Mouse (Mus musculus) midbrain, embryonic 10.5 days (tissue): Measurements from ENCODE around the gene Cysrt1. TPM values are rescaled to one million over a fixed set of nuclear protein-coding genes. Genes with fewer than 3 reads are reported as not detected.

ENCODE experiments used
- DNase-seq: peaks from one replicate; pipeline ENCODE4 v3.0.0-alpha.2; 2017; ENCODE audit warnings: low spot score
- H3K27ac ChIP-seq: fragments of 300-500 bp; sonication (generic); replicated peaks from 2 replicates; pipeline ENCODE4 v1.5.1; 2016; ENCODE audit warnings: mild to moderate bottlenecking
- H3K27me3 ChIP-seq: fragments of 300-500 bp; sonication (generic); 2 replicates; pipeline ENCODE4 v1.6.1; 2016; ENCODE audit warnings: low read depth, mild to moderate bottlenecking; ENCODE audit not compliant: poor library complexity, severe bottlenecking
- H3K36me3 ChIP-seq: fragments of 300-500 bp; sonication (generic); 2 replicates; pipeline ENCODE4 v1.6.1; 2016; ENCODE audit warnings: mild to moderate bottlenecking, moderate library complexity
- H3K4me1 ChIP-seq: fragments of 300-500 bp; sonication (generic); 2 replicates; pipeline ENCODE4 v1.6.1; 2016
- H3K4me3 ChIP-seq: fragments of 300-500 bp; sonication (generic); 2 replicates; pipeline ENCODE4 v1.5.1; 2016; ENCODE audit warnings: mild to moderate bottlenecking, moderate library complexity
- H3K9me3 ChIP-seq: fragments of 300-500 bp; sonication (generic); replicated peaks from 2 replicates; pipeline ENCODE4 v1.6.1; 2016; ENCODE audit warnings: mild to moderate bottlenecking
- WGBS: fragments of 180-500 bp; shearing (Covaris S2); methylation state at CpG from one replicate; pipeline ENCODE4 v1.1.7; 2016; 5-methylcytosine and 5-hydroxymethylcytosine counted together
- polyA plus RNA-seq: library from polyadenylated mRNA; unstranded; fragments of >200 nt; fragmentation: Nextera tagmentation; extraction: Ambion mirVana; gene quantifications from 2 replicates; pipeline ENCODE4 v1.2.1, GENCODE M21; 2016

Cysrt1 gene
- polyA plus RNA-seq, 1 experiment from 2014 or later: 0.22 TPM

- 72% methylated on average over 6 of the region's 6 CpGs for WGBS
- Histone ChIP-seq H3K36me3 (no peaks in the 10 kb centered on the region), H3K4me3 (peak overlapping the region; percentile 41), H3K4me1 (peaks cover 20% of the 10 kb centered on the region), H3K9me3 (no peaks in the 10 kb centered on the region), H3K27me3 (0 out of 2 replicates have a peak, but pooled peaks cover 16% of the 10 kb centered on the region), H3K27ac (peak overlapping the region; percentile 77)
- no peak for DNase-seq
Measured at GRCm38 (mm10) chr2:25228995-25229530, 13.2 kb downstream of the Cysrt1 start.

- H3K36me3 ChIP-seq: peaks cover 5% of the 10 kb centered on the region; the same call in 1 of the 2 replicates
- peak overlapping the region; percentile 41 for H3K4me3 ChIP-seq
- peak; percentile 83 for DNase-seq
- peaks cover 25% of the 10 kb centered on the region for H3K4me1 ChIP-seq
- H3K9me3 ChIP-seq: no peaks in the 10 kb centered on the region
- H3K27me3 ChIP-seq: 0 out of 2 replicates have a peak, but pooled peaks cover 16% of the 10 kb centered on the region
- WGBS: under 1% methylated on average over 7 of the region's 7 CpGs
- H3K27ac ChIP-seq: peak overlapping the region; percentile 77
Measured at GRCm38 (mm10) chr2:25228431-25228889, 13.8 kb downstream of the Cysrt1 start.

GRCm38 (mm10) chr2:25227406-25227805 is 14.8 kb downstream of the Cysrt1 start:
- H3K4me1 ChIP-seq: peaks cover 31% of the 10 kb centered on the region
- no peak for DNase-seq
- peaks cover 13% of the 10 kb centered on the region for H3K36me3 ChIP-seq
- 0 out of 2 replicates have a peak, but pooled peaks cover 16% of the 10 kb centered on the region for H3K27me3 ChIP-seq
- 98% methylated on average over 4 of the region's 4 CpGs for WGBS
- no peak overlapping the region for H3K27ac ChIP-seq
- H3K9me3 ChIP-seq: no peaks in the 10 kb centered on the region
- no peak overlapping the region for H3K4me3 ChIP-seq

- H3K36me3 ChIP-seq: peaks cover 18% of the 10 kb centered on the region
- 0 out of 2 replicates have a peak, but pooled peaks cover 16% of the 10 kb centered on the region for H3K27me3 ChIP-seq
- H3K4me1 ChIP-seq: peaks cover 33% of the 10 kb centered on the region
- H3K9me3 ChIP-seq: no peaks in the 10 kb centered on the region
- H3K27ac ChIP-seq: 0 out of 2 replicates have a peak overlapping the region, but pooled peaks have one; percentile 25
- no peak for DNase-seq
- WGBS: 86% methylated on average over 5 of the region's 5 CpGs
- no peak overlapping the region for H3K4me3 ChIP-seq
Measured at GRCm38 (mm10) chr2:25226864-25227263, 15.4 kb downstream of the Cysrt1 start.

- H3K4me3 ChIP-seq: peak overlapping the region; percentile 89
- H3K36me3 ChIP-seq: peaks cover 27% of the 10 kb centered on the region
- DNase-seq: no peak
- 78% methylated on average over 8 of the region's 8 CpGs for WGBS
- 0 out of 2 replicates have a peak, but pooled peaks cover 7% of the 10 kb centered on the region for H3K27me3 ChIP-seq
- H3K9me3 ChIP-seq: no peaks in the 10 kb centered on the region
- peaks cover 37% of the 10 kb centered on the region for H3K4me1 ChIP-seq
- peak overlapping the region; percentile 96 for H3K27ac ChIP-seq
Measured at GRCm38 (mm10) chr2:25225811-25226379, 16.4 kb downstream of the Cysrt1 start.

GRCm38 (mm10) chr2:25224766-25225752 is 17.2 kb downstream of the Cysrt1 start:
- peaks cover 37% of the 10 kb centered on the region for H3K4me1 ChIP-seq
- no peaks in the 10 kb centered on the region for H3K9me3 ChIP-seq
- peak; percentile 98 for DNase-seq
- H3K27ac ChIP-seq: peak overlapping the region; percentile 96
- 2% methylated on average over 41 of the region's 41 CpGs for WGBS
- peak overlapping the region; percentile 89 for H3K4me3 ChIP-seq
- H3K36me3 ChIP-seq: peaks cover 27% of the 10 kb centered on the region
- H3K27me3 ChIP-seq: no peaks in the 10 kb centered on the region

- H3K9me3 ChIP-seq: no peaks in the 10 kb centered on the region
- DNase-seq: no peak
- WGBS: 0% methylated on average over 17 of the region's 17 CpGs
- peak within 1 kb of the TSS; percentile 96 for H3K27ac ChIP-seq
- peaks cover 37% of the 10 kb centered on the region for H3K4me1 ChIP-seq
- peaks cover 27% of the 10 kb centered on the region for H3K36me3 ChIP-seq
- H3K4me3 ChIP-seq: peak within 1 kb of the TSS; percentile 89
- H3K27me3 ChIP-seq: no peaks in the 10 kb centered on the region
Measured at GRCm38 (mm10) chr2:25224492-25224765, 17.8 kb downstream of the Cysrt1 start, which contains the start of gene Tubb4b. Gene Tubb4b, minus strand, starts transcription at chr2:25224702.

- H3K27me3 ChIP-seq: no peaks in the 10 kb centered on the region
- peak overlapping the region; percentile 89 for H3K4me3 ChIP-seq
- peak overlapping the region; percentile 96 for H3K27ac ChIP-seq
- H3K4me1 ChIP-seq: peaks cover 34% of the 10 kb centered on the region
- no peak for DNase-seq
- H3K9me3 ChIP-seq: no peaks in the 10 kb centered on the region
- 3% methylated on average over 53 of the region's 53 CpGs for WGBS
- H3K36me3 ChIP-seq: peaks cover 27% of the 10 kb centered on the region
Measured at GRCm38 (mm10) chr2:25223681-25224491, 18.4 kb downstream of the Cysrt1 start.

GRCm38 (mm10) chr2:25221331-25221772 is 20.9 kb downstream of the Cysrt1 start:
- H3K27ac ChIP-seq: no peak overlapping the region
- WGBS: 72% methylated on average over 5 of the region's 5 CpGs
- DNase-seq: no peak

GRCm38 (mm10) chr2:25218445-25218844 is 23.8 kb downstream of the Cysrt1 start, which contains the start of gene Fam166a:
Gene Fam166a, plus strand, starts transcription at chr2:25218745.
- Histone ChIP-seq H3K4me3 (no peak within 1 kb of the TSS), H3K36me3 (peaks cover 22% of the 10 kb centered on the region), H3K27me3 (0 out of 2 replicates have a peak, but pooled peaks cover 9% of the 10 kb centered on the region), H3K9me3 (no peaks in the 10 kb centered on the region), H3K27ac (no peak within 1 kb of the TSS), H3K4me1 (peaks cover 19% of the 10 kb centered on the region)
- DNase-seq: no peak

More at GRCm38 (mm10) chr2:25221331-25221772, 20.9 kb downstream of the Cysrt1 start:
- Histone ChIP-seq H3K9me3 (no peaks in the 10 kb centered on the region), H3K36me3 (peaks cover 27% of the 10 kb centered on the region), H3K4me1 (peaks cover 33% of the 10 kb centered on the region), H3K27me3 (no peaks in the 10 kb centered on the region), H3K4me3 (no peak overlapping the region)

GRCm38 (mm10) chr2:25217666-25218065 is 24.6 kb downstream of the Cysrt1 start:
- WGBS: 74% methylated on average over 2 of the region's 2 CpGs
- peaks cover 13% of the 10 kb centered on the region for H3K4me1 ChIP-seq
- peaks cover 16% of the 10 kb centered on the region for H3K27me3 ChIP-seq
- no peak for DNase-seq
- no peak overlapping the region for H3K27ac ChIP-seq
- no peak overlapping the region for H3K4me3 ChIP-seq
- H3K9me3 ChIP-seq: no peaks in the 10 kb centered on the region
- peaks cover 14% of the 10 kb centered on the region for H3K36me3 ChIP-seq

GRCm38 (mm10) chr2:25214444-25214843 is 27.8 kb downstream of the Cysrt1 start, which contains the start of gene Stpg3:
Gene Stpg3, minus strand, starts transcription at chr2:25214637.
- no peak for DNase-seq

More at GRCm38 (mm10) chr2:25214444-25214843, 27.8 kb downstream of the Cysrt1 start, which contains the start of gene Stpg3:
- H3K4me1 ChIP-seq: peaks cover 28% of the 10 kb centered on the region
- H3K36me3 ChIP-seq: peaks cover 6% of the 10 kb centered on the region
- no peaks in the 10 kb centered on the region for H3K9me3 ChIP-seq
- H3K4me3 ChIP-seq: no peak within 1 kb of the TSS
- H3K27ac ChIP-seq: no peak within 1 kb of the TSS
- WGBS: 78% methylated on average over 3 of the region's 3 CpGs
- peaks cover 22% of the 10 kb centered on the region for H3K27me3 ChIP-seq
